Mouse (Mus musculus): Measurements from ENCODE around the gene Prkd3. TPM values are rescaled to one million over a fixed set of nuclear protein-coding genes. Genes with fewer than 3 reads are reported as not detected.

Gene Prkd3
- total RNA-seq (2021): 10 to 100 TPM; 18.5 to 21.8 TPM
- long read RNA-seq, experiment 1, full-length matches to known transcripts: 5 of 8 reads
- long read RNA-seq, experiment 1, partial matches to known transcripts: 1 of 8 reads
- long read RNA-seq, experiment 1, other reads (novel, unspliced or antisense): 2 of 8 reads
- long read RNA-seq, experiment 2, full-length matches to known transcripts: 8 of 13 reads
- long read RNA-seq, experiment 2, partial matches to known transcripts: 4 of 13 reads
- long read RNA-seq, experiment 2, other reads (novel, unspliced or antisense): 1 of 13 reads

GRCm38 (mm10) chr17:79020208-79020983, at the start of gene Prkd3:
TSS of gene Prkd3 (minus strand) at chr17:79020816.
- DNase-seq (ENCODE audit: low spot score in 2 of 2): peak; percentile 67 to 68

DNA sequence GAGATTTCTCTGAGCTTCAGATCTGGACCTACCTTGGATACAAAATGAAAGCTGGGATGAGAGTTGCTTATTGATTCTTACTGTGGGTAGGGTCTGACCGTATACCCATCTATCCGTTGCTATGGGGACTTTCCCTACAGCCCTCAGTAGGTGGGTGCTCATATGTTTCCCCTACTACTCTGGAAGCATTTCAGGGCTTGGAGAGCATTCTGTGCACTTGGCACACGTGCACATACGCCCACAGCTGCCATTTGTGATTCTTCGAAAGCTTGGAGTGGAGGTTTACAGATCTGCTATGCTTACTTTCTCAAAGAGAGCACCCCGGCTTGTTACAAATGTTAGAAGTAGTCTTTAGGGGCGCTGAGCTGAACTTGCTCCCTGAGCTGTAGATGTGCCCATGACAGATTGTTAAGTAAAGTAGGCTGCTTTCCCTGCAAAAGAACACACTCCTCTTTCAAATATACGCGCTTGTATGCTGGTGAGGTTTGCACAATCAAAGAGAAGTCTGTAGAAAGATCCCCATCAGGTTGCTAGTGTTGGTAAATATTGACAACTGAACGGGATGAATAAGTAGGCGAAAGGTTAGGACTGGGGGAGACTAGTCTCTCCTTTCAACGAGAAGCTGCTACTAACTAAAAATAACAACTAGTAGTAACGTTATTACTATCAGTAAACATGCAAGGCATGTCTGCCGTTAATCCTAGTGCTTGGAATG, 49.3 kb upstream of the Prkd3 start:
- DNase-seq (ENCODE audit: low spot score in 2 of 2): no peak

DNA sequence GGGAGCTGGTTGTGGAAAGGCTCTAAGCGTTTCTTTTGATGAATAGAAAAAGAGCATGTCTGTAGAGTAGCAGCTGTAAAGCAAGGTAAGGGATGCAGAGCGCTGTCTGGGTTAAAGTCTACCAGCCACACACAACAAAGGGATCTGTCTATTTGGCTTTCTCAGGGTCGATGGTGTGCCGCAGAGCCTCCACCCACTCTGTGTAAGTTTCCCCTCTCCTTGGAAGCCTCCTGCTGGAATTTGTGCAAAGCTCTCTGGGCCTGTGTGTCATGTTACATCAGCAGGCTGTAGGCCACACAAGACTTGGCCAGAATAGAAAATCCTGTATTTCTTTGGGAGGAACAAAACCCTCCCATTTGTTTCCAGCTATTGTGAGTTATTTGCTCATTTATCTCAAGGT, 48.4 kb upstream of the Prkd3 start:
- DNase-seq (ENCODE audit: low spot score in 2 of 2): no peak

DNA sequence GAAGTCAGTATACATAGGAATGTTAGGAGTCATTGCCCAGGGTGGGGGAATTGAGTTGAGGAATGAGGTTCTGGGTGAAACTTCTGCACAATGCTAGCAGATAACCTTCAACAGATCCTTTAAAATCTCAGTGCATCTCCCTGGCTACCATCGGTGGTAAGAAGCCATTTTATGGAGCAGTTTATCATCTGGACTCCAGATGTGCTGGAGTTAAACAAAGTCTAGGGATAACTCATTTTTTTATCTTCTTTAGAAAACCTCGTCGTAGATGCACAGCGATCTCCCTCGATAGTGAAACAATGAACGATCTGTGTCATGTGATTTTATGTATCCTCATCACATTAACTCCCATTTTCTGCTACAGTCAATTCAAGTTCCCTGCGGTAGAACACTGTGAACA, 48.0 kb upstream of the Prkd3 start:
- no peak for DNase-seq (ENCODE audit: low spot score in 2 of 2)

- no peak for DNase-seq (ENCODE audit: low spot score in 2 of 2)
These were observed 43.6 kb upstream of the Prkd3 start for GRCm38 (mm10) chr17:79064250-79064649.

DNA sequence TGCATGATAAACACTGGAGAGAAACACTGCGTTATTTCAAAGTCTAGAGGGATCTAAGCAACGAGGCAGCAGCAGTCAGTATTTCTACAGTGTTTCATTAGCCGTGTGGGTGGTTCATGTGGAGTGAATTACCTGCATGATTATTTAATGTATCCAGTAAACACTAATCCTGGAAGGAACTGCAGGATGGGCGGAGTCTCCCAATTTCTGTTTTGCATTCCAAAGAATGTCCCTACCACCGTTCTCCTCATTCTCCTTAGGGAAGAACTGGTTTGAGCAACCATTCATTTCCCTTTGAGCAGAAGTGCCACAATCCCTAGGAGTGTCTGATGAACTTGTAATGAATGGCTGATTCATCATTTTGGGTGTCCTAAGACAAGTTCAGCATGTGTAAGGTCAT, 39.6 kb upstream of the Prkd3 start:
- no peak for DNase-seq (ENCODE audit: low spot score in 2 of 2)

DNA sequence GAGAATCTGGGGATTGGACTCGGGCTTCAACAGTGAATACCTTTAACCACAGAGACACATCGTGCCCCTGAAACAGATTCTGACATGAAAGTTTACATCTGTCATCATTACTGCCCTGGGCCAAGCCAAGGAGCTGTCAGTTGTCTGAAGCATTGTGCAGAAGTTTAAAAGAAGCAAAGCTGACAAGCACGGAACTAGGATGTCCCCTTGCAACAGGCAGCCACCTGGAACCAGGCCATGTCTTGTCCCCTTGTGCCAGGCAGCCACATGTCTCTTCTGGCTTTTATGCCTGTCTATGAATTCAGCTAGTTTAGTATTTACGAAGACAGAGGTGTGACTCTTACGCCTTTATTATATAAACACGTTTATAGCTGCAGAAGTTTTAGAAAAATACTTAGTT, 37.7 kb upstream of the Prkd3 start:
- no peak for DNase-seq (ENCODE audit: low spot score in 2 of 2)

GRCm38 (mm10) chr17:79052088-79052812, 31.6 kb upstream of the Prkd3 start:
- peak; percentile 44 to 55 for DNase-seq (ENCODE audit: low spot score in 2 of 2)

- no peak for DNase-seq (ENCODE audit: low spot score in 2 of 2)
These were observed 31.0 kb upstream of the Prkd3 start, which contains the start of gene Qpct for GRCm38 (mm10) chr17:79051606-79052005. TSS of gene Qpct (plus strand) at chr17:79051906.

GRCm38 (mm10) chr17:79043705-79044104, 23.1 kb upstream of the Prkd3 start:
- no peak for DNase-seq (ENCODE audit: low spot score in 2 of 2)

- DNase-seq (ENCODE audit: low spot score in 2 of 2): no peak
These were observed 19.0 kb upstream of the Prkd3 start for GRCm38 (mm10) chr17:79039660-79040059.

DNA sequence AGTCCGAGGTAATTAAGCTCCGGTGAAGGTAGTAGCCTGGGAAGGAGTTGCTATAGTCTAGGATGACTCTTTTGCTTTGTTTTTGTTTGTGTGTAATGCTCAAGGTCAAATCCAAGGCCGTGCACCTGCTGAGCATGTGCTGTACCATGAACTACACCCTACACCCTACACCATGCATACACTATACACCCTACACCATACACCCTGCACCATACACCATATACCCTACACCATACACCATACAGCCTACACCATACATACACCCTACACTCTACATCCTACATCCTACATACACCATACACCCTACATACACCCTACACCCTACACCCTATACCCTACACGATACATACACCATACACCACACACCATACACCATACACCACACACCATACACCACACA, 12.2 kb upstream of the Prkd3 start:
- DNase-seq (ENCODE audit: low spot score in 2 of 2): no peak

GRCm38 (mm10) chr17:79031569-79031968, 11.0 kb upstream of the Prkd3 start:
- no peak for DNase-seq (ENCODE audit: low spot score in 2 of 2)

DNA sequence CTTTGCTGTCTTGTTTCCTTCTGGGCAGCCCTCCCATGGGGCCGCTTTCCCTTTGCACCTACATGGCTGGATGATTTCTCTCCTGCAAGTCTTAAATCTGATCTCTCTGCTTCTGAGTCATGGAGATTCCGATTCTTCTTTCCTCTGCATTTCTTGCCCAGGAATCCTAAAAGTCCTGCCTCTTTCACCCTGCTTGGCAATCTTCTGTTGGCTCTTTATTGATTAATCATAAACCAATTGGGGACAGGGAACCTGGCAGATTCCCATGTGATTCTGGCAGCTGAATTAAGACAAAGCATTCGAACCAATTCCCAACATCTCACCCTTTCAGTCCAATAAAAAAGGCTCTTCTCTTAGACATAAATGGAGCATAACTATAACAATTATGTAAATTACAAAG, 8.6 kb upstream of the Prkd3 start:
- DNase-seq (ENCODE audit: low spot score in 2 of 2): no peak

DNA sequence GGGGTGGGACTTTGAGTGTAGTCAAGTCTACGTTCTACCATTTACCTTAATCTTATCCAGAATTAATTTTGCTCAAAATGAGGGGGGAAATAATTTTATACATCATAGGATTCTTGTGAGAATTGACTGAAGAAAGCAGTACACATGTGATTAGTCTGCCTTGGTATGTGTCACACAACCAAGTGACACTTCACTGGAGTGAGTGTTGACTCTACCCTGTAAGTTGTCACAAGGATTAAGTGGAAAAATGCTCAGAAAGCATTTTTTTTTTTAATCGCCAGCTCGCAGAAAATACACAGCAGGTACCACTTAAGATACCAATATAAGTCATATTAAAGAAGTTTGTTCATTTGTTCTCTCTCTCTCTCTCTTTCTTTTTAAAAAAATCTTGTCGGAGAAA, 3.9 kb upstream of the Prkd3 start:
- DNase-seq (ENCODE audit: low spot score in 2 of 2): no peak

DNA sequence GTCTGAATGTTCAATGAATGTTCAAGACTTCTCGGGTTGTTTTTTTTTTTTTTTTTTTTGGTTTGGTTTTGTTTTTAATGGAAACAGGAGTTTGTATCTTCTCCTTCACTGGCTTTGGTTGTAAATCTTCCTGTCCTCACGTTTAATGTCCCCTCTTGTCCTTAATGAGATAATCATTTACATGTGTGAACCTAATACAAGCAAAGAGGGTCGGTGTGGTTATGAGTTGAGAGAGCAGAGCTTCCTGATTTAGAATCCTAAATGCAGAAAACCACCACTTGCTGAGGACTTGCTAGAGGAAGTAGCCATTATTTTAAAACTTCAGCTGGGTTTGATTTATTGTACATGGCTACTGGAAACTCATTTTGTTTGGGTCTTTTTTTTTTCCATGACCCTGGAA, 2.1 kb upstream of the Prkd3 start:
- no peak for DNase-seq (ENCODE audit: low spot score in 2 of 2)

- no peak for DNase-seq (ENCODE audit: low spot score in 2 of 2)
These were observed 344 bp upstream of the Prkd3 start for GRCm38 (mm10) chr17:79020984-79021335.

DNA sequence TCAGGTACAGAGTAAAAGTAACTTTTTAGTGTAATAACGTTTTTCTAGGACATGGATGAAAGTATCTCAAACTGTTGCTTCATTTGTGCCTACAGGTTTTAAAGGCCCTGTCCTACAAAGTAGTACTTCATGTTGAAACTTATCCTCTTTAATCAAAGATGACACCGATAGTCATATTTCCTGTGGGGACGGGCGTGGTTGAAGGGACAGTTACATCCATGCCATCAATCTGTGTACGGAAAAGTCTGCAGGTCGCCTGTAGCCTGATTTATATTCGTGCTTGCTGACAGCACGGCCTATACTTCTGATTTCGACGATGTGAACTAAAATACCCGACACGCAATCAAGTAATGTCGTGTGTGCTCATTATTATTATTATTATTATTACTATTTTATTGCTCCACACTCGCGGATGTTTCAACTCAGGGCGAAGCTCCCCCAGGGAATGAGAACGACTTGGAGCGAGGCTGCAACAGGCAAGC, 849 bp downstream of the Prkd3 start:
- no peak for DNase-seq (ENCODE audit: low spot score in 2 of 2)

GRCm38 (mm10) chr17:79018422-79018821, 2.2 kb downstream of the Prkd3 start:
- DNase-seq (ENCODE audit: low spot score in 2 of 2): no peak

DNA sequence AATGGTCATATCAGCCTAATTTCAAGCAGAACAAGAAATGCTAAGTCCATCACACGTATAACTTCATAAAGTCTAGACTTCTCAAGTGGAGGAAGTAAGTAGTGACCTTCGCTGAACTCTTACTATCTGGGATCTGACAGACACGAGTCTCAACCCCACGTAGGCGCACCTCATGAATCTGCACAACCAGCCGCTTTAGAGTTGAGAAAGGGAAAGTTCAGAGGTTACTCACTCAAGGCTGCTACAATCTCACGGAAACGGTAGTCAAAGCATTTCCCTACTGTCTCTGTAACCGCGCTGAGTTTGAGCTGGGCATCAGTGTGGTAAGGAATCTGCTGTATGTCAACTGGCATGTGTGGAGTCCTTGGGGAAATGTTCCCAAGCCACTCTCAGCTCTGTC, 4.8 kb downstream of the Prkd3 start:
- DNase-seq (ENCODE audit: low spot score in 2 of 2): no peak

Measured in adrenal gland, adult 18-20 months (tissue).